Mouse (Mus musculus): Measurements from ENCODE around the gene Endod1.
"Not testable (repeated sequence)": the region's sequence is repeated elsewhere in the genome, so short reads cannot be mapped to it uniquely, and the experiment has no call there.

The Endod1 gene

GRCm38 (mm10) chr9:14380386-14381285 lies 671 bp downstream of the Endod1 start:
- DNase-seq (ENCODE audit: low spot score), result peak; percentile 82

DNA sequence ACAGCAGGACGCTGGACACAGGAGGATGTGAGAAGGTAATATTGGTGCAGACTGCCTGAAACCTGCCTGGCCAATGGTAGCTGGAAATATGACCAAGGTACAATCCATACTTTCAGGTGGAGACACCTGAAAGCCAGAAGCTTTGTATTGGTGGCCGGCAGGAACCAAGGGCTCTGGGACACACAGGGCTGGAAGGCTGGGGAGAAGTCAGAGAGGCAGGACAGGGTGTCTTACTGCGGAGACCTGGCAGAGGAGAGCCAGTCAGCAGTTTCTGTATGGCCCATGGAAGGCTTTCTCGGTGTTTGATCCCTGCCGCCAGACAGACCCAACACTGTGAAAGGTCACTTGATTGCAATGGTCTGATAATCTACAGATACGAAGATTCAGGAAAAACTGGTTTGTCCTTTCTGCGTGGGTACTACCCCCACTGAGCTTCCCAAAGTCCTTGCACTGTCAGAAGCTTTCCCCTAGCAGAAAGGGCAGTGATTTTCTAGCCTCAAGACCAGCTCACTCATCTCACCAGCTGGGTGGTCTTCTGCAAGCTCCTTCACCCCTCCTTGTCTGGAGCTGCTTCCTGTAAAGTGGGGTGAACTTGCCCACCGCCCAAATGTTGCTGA lies 1.4 kb downstream of the Endod1 start:
- DNase-seq (ENCODE audit: low spot score), result no peak

DNA sequence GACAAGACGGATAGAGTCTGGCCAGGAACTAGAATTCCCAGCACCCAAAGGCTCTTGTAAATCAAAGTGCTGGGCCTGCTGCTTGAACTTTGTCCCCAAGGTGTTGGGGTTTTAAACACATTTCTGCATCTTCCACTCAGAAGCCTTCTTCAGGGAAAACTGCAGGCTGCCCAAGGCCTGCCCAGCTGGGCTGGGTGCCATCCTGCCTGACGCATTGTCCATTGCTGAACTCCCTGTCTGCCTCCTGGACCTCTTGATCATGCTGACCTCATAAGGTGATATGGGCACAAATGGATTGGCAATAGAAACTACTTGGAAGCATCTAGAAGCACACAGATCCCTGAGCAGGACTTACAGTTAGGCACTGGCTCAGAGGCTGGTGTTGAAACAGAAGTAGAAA lies 3.2 kb downstream of the Endod1 start:
- DNase-seq (ENCODE audit: low spot score), result no peak

- no peak for DNase-seq (ENCODE audit: low spot score)
Measured at GRCm38 (mm10) chr9:14376149-14376548, 5.2 kb downstream of the Endod1 start.

- DNase-seq (ENCODE audit: low spot score), result no peak
Measured at GRCm38 (mm10) chr9:14372440-14372839, 8.9 kb downstream of the Endod1 start.

GRCm38 (mm10) chr9:14369271-14369670 lies 12.0 kb downstream of the Endod1 start:
- DNase-seq (ENCODE audit: low spot score), result no peak

DNA sequence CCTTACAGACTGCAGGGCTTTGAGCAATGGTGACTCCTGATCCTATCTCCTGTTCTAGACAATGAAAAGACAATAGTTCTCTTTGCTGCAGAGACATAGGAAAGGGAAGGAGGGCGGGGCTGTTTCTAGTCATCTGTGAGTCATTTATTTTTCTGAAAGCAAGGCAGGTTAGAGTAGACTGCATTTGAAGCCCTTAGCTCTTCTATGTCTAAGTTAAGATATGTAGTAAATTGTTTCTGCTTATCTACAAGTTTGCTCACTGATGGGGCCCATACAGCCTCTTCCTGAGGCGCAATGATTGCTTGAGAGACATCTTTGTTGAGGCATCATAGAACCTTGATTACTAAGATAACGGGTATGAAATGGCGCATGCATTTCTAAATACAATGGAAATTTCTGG lies 13.5 kb downstream of the Endod1 start:
- no peak for DNase-seq (ENCODE audit: low spot score)

DNA sequence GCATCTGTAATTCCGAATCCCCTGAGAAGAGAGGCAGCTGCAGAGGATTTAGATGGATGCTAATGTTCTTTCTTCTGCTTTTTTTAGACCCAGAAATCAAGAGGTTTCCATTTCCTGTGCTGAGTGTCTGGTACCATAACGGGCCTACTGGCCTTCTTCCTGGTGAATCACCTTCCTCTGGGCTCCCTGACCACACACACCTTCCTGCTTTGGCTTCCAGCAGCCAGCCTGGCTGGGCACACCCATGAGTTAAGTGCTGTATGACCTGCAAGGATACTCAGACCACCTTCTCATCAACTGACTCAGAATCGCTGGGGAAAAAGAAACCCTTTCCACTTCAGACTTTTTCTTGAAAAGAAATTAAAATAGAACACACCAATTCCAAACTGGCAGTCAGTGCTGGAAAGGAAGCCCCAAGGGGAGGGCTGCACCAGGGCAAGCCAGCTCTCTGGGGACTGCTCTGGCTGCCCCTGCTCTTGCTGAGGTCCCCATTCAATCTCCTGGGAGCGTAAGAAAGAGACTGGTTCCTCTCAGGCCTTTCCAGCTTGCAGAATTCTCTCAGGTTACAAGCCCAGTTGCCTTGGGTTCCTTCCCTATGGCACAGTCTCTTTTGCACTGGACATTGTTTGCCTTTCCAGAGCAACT lies 15.7 kb downstream of the Endod1 start:
- DNase-seq (ENCODE audit: low spot score), result no peak

GRCm38 (mm10) chr9:14364719-14365118 lies 16.6 kb downstream of the Endod1 start:
- no peak for DNase-seq (ENCODE audit: low spot score)

DNA sequence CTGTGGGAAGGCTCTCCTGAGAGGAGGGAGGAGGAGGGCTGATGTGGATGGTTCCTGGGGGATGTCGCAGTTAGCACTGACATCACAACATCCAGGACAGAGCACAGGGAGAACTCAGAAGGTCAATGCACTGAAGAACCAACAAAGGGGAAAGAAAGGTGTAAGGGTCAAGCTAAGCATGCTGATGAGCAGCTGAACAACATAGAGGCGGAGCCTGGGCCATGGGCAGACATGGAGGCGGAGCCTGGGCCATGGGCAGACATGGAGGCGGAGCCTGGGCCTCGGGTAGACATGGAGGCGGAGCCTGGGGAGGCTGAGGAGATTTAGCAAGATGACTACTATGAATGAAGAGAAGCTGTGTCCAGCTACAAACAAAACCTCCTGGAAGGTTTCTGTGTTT lies 17.8 kb downstream of the Endod1 start:
- DNase-seq (ENCODE audit: low spot score), result no peak

DNA sequence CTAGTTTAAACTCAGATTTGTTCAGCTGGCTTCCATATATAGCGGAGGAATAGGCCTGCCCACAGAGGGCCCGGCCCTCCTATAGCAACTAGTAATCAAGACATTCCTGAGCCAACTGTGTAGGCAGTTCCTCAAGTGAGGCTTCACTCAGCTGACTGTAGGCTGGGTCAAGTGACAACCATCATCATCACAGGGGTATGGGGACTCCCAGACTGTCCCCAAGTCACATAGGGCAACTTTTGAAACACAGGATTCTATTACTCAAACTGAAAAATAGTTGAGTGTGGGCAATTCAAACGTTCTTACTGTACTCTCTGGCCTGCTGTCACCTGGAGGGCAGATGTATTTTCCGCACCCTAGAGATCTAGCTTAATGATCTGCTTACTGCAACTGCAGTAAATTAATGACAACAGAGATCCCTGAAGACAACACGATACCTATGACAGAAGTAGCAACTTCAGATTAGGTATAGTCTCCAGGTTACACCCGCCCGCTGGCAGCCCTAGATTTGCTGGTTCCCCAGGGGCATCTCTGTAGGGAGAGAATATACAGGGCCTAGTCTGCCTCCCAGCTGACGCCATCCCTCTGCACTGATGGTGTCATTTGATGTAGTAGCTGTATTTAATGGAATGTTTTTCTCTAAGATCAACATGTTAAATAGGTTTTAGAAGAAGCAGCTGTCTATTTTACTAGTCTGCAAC lies 19.1 kb downstream of the Endod1 start:
- no peak for DNase-seq (ENCODE audit: low spot score)

DNA sequence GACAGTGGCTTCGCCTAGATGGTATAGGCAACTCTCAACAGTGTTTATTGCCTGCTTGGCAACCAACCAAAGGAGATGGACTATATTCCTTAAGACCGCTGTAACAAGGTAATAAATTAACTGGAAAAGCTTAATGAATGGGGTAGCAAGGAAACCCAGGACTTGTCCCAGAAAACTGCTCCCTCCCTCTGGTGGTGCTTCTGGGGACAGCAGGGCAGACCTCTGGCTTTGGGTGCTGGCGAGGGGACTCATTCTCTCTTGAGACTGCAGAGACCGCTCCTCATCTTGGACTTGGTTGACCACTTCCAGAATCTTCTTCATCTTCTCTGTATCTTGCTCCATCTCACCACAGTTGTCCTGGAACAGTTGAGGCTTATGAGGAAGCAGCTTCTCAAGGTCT lies 24.3 kb downstream of the Endod1 start:
- DNase-seq (ENCODE audit: low spot score), result no peak

DNA sequence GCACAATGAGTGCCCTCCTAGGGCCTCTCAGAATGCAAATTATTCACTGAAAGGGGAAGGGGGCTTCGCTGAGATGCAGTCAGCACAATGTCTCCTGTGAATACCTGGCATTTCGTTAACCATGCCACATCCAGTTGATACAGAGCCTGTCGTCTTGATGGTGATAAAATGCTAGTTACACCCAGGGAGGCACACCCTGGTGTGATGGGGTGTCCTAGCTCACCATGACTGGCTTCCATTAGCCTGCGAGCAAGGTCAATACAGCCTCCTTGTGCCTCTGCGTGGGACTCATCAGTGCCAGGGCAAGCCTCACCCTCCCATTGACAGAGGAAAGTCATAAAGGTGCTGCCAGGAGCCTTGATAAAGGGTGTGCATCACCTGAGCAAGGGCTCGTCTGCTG lies 26.5 kb downstream of the Endod1 start:
- no peak for DNase-seq (ENCODE audit: low spot score)

- no peak for DNase-seq (ENCODE audit: low spot score)
Measured at GRCm38 (mm10) chr9:14352337-14352736, 29.0 kb downstream of the Endod1 start.

DNA sequence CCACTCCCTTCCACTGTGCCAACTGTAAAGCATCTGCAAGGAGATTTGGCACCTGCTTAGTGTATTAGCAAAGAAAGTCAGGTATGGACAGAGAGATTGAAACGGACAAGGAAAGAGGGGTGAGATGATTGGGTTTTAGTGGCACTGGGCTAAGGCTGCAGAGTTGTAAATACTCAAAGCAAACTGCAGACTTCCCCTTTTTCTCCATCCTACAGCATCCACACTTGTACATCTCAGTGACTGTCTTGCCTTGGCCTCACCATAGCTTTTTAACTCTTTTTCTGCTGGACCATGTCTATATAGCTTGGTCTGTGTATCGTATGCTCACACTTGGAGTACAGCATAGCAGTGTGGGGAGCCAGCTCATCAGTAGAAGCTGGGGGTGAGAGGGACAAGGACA lies 30.5 kb downstream of the Endod1 start:
- no peak for DNase-seq (ENCODE audit: low spot score)

GRCm38 (mm10) chr9:14349380-14349779 lies 31.9 kb downstream of the Endod1 start:
- DNase-seq (ENCODE audit: low spot score), result no peak

DNA sequence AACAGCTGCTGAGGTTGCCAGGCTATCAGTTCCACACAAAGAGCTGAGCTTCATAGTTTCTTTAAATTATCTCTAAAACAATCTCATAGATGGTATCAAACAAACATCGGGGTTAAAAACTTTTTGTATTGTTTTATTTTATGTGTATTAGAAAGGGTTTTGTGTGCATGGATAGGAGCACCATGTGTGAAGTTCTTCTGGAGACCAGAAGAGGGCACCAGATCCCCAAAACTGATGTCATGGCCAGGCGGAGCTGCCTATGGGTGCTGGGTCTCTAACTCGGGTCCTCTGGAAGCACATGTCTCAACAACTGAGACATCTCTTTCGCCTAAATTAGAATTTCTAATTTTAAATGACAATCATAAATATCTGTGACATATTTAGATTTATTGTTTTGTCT lies 32.9 kb downstream of the Endod1 start:
- no peak for DNase-seq (ENCODE audit: low spot score)

- DNase-seq (ENCODE audit: low spot score), result not testable (repeated sequence)
Measured at GRCm38 (mm10) chr9:14345866-14346265, 35.4 kb downstream of the Endod1 start.

DNA sequence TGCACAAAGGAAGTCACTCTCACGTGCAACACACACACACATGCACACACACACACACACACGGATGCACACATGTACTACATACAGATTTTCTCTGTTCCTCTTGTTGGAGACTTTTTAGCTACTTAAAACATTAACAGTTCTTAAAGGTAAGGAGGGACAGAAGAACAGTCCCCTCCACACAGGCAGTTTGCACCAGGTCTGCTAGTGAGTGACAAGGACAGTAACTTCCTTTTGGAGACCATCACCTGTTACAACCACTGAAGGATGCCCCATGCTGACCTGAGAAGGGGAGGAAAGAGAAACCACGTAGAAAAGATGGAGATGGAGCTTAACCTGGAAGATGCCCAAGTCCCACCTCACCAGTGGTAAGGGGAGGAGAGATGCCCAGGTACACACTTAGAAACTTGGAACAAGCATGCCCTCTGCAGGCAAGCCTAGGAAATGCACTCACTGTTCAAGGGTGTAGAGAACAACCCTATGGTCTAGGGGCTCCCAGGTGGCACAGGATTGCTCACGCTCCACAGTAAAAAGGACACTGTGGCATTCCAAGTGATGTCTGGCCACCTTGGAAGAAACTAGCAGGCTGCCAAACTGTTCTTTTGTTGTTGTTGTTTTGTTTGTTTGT lies 39.2 kb downstream of the Endod1 start:
- DNase-seq (ENCODE audit: low spot score), result peak; percentile 29

GRCm38 (mm10) chr9:14338701-14339100 lies 42.6 kb downstream of the Endod1 start:
- DNase-seq (ENCODE audit: low spot score), result peak; percentile 65

DNA sequence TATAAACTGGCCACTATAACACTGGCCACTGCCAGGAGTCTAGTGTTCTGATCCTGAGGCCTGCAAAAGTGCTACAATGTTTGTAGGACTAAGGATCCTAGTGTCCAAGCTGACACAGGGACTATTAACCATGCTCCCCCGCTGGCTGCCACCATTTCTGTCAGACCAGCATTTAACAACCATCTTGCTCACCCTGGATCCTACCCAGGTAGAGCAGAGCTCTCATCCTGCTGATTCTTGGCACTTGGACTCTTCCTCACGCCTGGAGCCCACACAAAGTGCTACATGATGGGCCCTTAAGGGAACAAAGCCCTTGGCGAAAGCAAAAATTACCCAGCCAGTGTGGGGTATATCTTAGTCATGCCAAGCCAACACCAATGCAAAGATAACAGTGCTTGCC lies 44.4 kb downstream of the Endod1 start:
- no peak for DNase-seq (ENCODE audit: low spot score)

- DNase-seq (ENCODE audit: low spot score), result no peak
Measured at GRCm38 (mm10) chr9:14335829-14336228, 45.5 kb downstream of the Endod1 start.
